8 mouse cellular contexts compared by ENCODE assay signal in the genomic region with DNA sequence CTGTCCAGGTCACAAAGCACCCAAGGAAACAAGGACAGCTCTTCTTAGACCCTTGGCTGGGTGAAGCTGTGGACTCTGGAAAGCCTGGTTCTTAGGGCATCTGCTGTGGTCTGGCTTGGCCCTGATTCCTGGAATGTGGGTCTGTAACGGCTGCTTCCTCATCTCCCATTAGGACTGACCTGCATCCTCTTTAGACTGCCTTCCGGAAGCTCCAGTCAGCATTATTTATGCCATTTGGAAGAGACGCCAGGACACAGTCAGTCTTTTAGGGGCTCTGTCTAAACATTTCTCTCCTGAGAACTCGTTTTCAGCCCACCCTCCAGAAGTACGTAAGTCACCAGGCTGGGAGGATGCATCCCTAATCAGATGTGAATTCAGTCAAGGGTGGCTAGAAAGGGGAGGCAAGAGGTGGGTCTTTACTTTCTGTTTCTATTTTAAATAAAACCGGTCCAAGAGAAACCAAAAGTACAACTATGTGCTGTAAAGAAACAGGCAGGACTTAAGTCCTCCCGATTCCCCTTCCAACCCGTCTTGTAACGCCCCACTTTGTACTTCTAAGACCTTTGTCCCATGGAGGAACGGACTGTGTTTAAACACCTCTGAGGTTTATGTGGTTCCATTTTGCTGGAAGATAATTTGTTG. TPM values are rescaled to one million over a fixed set of nuclear protein-coding genes. Genes with fewer than 3 reads are reported as not detected.
A peak's percentile ranks its signal among the peaks of the same experiment; 100 is the strongest.
DNase-seq lines count a peak whose midpoint lies in the region; ATAC-seq lines count a peak whose summit lies in the region.
"Had no signal": no experiment of that assay in that cellular context is flagged by ENCODE, and none has a peak within 500 bp of the region (broad histone marks: within the 10 kb centered on the region; RNA-seq: fewer than 3 reads in every experiment).

No protein-coding gene starts in this region.

- no peaks in the 10 kb centered on the region for H3K36me3 ChIP-seq in neural tube, embryonic 15.5 days
- H3K36me3 ChIP-seq in limb, embryonic 15.5 days = peaks cover 24% of the 10 kb centered on the region

- no peaks in the 10 kb centered on the region for H3K9me3 ChIP-seq in neural tube, embryonic 15.5 days (replicated peaks)
- no peaks in the 10 kb centered on the region for H3K9me3 ChIP-seq in limb, embryonic 15.5 days

- no peak overlapping the region for H3K4me2 ChIP-seq in neural tube, embryonic 15.5 days
- 0 out of 2 replicates have a peak overlapping the region, but pooled peaks have one; percentile 7 for H3K4me2 ChIP-seq in limb, embryonic 15.5 days

- peaks cover 4% of the 10 kb centered on the region; the same call in 1 of the 2 replicates for H3K4me1 ChIP-seq in neural tube, embryonic 15.5 days
- H3K4me1 ChIP-seq in limb, embryonic 15.5 days = peaks cover 36% of the 10 kb centered on the region

- no peak overlapping the region for H3K4me3 ChIP-seq in neural tube, embryonic 15.5 days (replicated peaks)
- H3K4me3 ChIP-seq in limb, embryonic 15.5 days = no peak overlapping the region
- H3K4me3 ChIP-seq: erythroblast, embryonic 14.5 days had no signal

- H3K9ac ChIP-seq in neural tube, embryonic 15.5 days (replicated peaks) = no peak overlapping the region
- H3K9ac ChIP-seq in limb, embryonic 15.5 days = no peak overlapping the region

- peak overlapping the region; percentile 10; the same call in 1 of the 2 replicates for H3K27ac ChIP-seq in neural tube, embryonic 15.5 days (replicated peaks)
- peak overlapping the region; percentile 59; the same call in 1 of the 2 replicates for H3K27ac ChIP-seq in limb, embryonic 15.5 days

- ATAC-seq in neural tube, embryonic 15.5 days (ENCODE audit: low FRiP score) = no peak
- peak; percentile 66 for ATAC-seq in inflammation-experienced regulatory T-cells, adult 6 months
- ATAC-seq in limb, embryonic 15.5 days (ENCODE audit: insufficient number of reproducible peaks, low FRiP score, low TSS enrichment, low read depth) = no peak

- H3K27me3 ChIP-seq in neural tube, embryonic 15.5 days (replicated peaks) = no peaks in the 10 kb centered on the region
- no peaks in the 10 kb centered on the region for H3K27me3 ChIP-seq in limb, embryonic 15.5 days

- 59% methylated on average over 10 of the region's 10 CpGs for WGBS in neural tube, embryonic 15.5 days
- WGBS in limb, embryonic 15.5 days = 42% methylated on average over 10 of the region's 10 CpGs

- no peak for DNase-seq in neural tube, embryonic 10.5 days (ENCODE audit: extremely low spot score, low spot score)
- peak; percentile 29 for DNase-seq in yolk sac, embryonic 10.5 days (ENCODE audit: low spot score)
- no peak for DNase-seq in right cerebral cortex, postnatal 4 days
- DNase-seq in urinary bladder, postnatal 4 days (ENCODE audit: low spot score in 2 of 2) = no peak

RNA-seq across cellular contexts. Expression of gene Gsto2, which starts 25.3 kb away (rescaled TPM):
- polyA plus RNA-seq in neural tube, embryonic 15.5 days (2015; fragmentation: Nextera tagmentation; extraction: Ambion mirVana) = 1.4 and 1.8 TPM in 2 replicates
- polyA plus RNA-seq in inflammation-experienced regulatory T-cells, adult 6 months (2017; shearing (Covaris generic)) = 1 to 10 TPM in 2 of 3 experiments, under 1 TPM in 1; 0.34 to 1.2 (median 1.1) TPM
- polyA plus RNA-seq in limb, embryonic 15.5 days (2015; fragmentation: Nextera tagmentation; extraction: Ambion mirVana) = 1.1 and 1.3 TPM in 2 replicates
- polyA plus RNA-seq: erythroblast, embryonic 14.5 days had no signal

RNA-seq across cellular contexts. Expression of gene Cfap43, which starts 28.5 kb away (rescaled TPM):
- polyA plus RNA-seq in neural tube, embryonic 15.5 days (2015; fragmentation: Nextera tagmentation; extraction: Ambion mirVana) = 0.51 and 0.98 TPM in 2 replicates
- polyA plus RNA-seq in inflammation-experienced regulatory T-cells, adult 6 months (2017; shearing (Covaris generic)) = under 1 TPM; 0.34 to 0.48 (median 0.38) TPM
- 0.34 and 0.47 TPM in 2 replicates for polyA plus RNA-seq in limb, embryonic 15.5 days (2015; fragmentation: Nextera tagmentation; extraction: Ambion mirVana)
- polyA plus RNA-seq: erythroblast, embryonic 14.5 days had no signal

RNA-seq across cellular contexts. Expression of gene Itprip, which starts 28.5 kb away (rescaled TPM):
- polyA plus RNA-seq in neural tube, embryonic 15.5 days (2015; fragmentation: Nextera tagmentation; extraction: Ambion mirVana) = 3.6 and 7.8 TPM in 2 replicates
- polyA plus RNA-seq in inflammation-experienced regulatory T-cells, adult 6 months (2017; shearing (Covaris generic)) = 10 to 100 TPM in 1 of 3 experiments, 1 to 10 TPM in 2; 7.8 to 10.4 (median 8.0) TPM
- polyA plus RNA-seq in limb, embryonic 15.5 days (2015; fragmentation: Nextera tagmentation; extraction: Ambion mirVana) = 23.0 and 24.3 TPM in 2 replicates

RNA-seq across cellular contexts. Expression of gene Gsto1, which starts 35.8 kb away (rescaled TPM):
- 156 and 169 TPM in 2 replicates for polyA plus RNA-seq in neural tube, embryonic 15.5 days (2015; fragmentation: Nextera tagmentation; extraction: Ambion mirVana)
- polyA plus RNA-seq in inflammation-experienced regulatory T-cells, adult 6 months (2017; shearing (Covaris generic)) = 10 to 100 TPM; 17.8 to 26.4 (median 19.5) TPM
- 227 and 249 TPM in 2 replicates for polyA plus RNA-seq in limb, embryonic 15.5 days (2015; fragmentation: Nextera tagmentation; extraction: Ambion mirVana)

RNA-seq across cellular contexts. Expression of gene Cfap58, which starts 46.9 kb away (rescaled TPM):
- 0.47 and 0.59 TPM in 2 replicates for polyA plus RNA-seq in neural tube, embryonic 15.5 days (2015; fragmentation: Nextera tagmentation; extraction: Ambion mirVana)
- not detected for polyA plus RNA-seq in inflammation-experienced regulatory T-cells, adult 6 months (2017; shearing (Covaris generic))
- not detected in 2 replicates for polyA plus RNA-seq in limb, embryonic 15.5 days (2015; fragmentation: Nextera tagmentation; extraction: Ambion mirVana)
- polyA plus RNA-seq: erythroblast, embryonic 14.5 days had no signal
